Mouse (Mus musculus): ENCODE results near the gene Dpp3. TPM values are rescaled to one million over a fixed set of nuclear protein-coding genes. Genes with fewer than 3 reads are reported as not detected.

The Dpp3 gene
- polyA plus RNA-seq, 1 experiment from 2014 or later: 108 TPM

- Histone ChIP-seq H3K36me3 (peaks cover 85% of the 10 kb centered on the region), H3K4me3 (no peak overlapping the region), H3K4me2 (no peak overlapping the region), H3K9me3 (no peaks in the 10 kb centered on the region), H3K27me3 (no peaks in the 10 kb centered on the region), H3K4me1 (replicated peaks) (no peaks in the 10 kb centered on the region), H3K27ac (replicated peaks) (no peak overlapping the region), H3K9ac (no peak overlapping the region)
- no peak for ATAC-seq (ENCODE audit: low FRiP score, low read depth)
- 84% methylated on average over 6 of the region's 6 CpGs for WGBS
These were observed 8.4 kb downstream of the Dpp3 start for GRCm38 (mm10) chr19:4919652-4920051.

GRCm38 (mm10) chr19:4916827-4917226 is 11.3 kb downstream of the Dpp3 start:
- no peaks in the 10 kb centered on the region for H3K9me3 ChIP-seq
- H3K27me3 ChIP-seq: no peaks in the 10 kb centered on the region
- H3K4me2 ChIP-seq: no peak overlapping the region
- no peak overlapping the region for H3K9ac ChIP-seq
- no peaks in the 10 kb centered on the region for H3K4me1 ChIP-seq (replicated peaks)
- ATAC-seq (ENCODE audit: low FRiP score, low read depth): no peak
- H3K27ac ChIP-seq (replicated peaks): no peak overlapping the region
- H3K4me3 ChIP-seq: no peak overlapping the region
- 89% methylated on average over 10 of the region's 10 CpGs for WGBS
- peaks cover 86% of the 10 kb centered on the region for H3K36me3 ChIP-seq

- no peak overlapping the region for H3K4me3 ChIP-seq
- no peaks in the 10 kb centered on the region for H3K27me3 ChIP-seq
- 89% methylated on average over 15 of the region's 15 CpGs for whole genome bisulfite sequencing
- no peak for ATAC-seq (ENCODE audit: low FRiP score, low read depth)
- no peak overlapping the region for H3K9ac ChIP-seq
- H3K4me1 ChIP-seq (replicated peaks): no peaks in the 10 kb centered on the region
- H3K4me2 ChIP-seq: no peak overlapping the region
- H3K36me3 ChIP-seq: peaks cover 85% of the 10 kb centered on the region
- no peaks in the 10 kb centered on the region for H3K9me3 ChIP-seq
- no peak overlapping the region for H3K27ac ChIP-seq (replicated peaks)
These were observed 12.0 kb downstream of the Dpp3 start for GRCm38 (mm10) chr19:4915924-4916603.

GRCm38 (mm10) chr19:4909376-4909775 is 18.7 kb downstream of the Dpp3 start:
- Histone ChIP-seq H3K27me3 (no peaks in the 10 kb centered on the region), H3K36me3 (peaks cover 54% of the 10 kb centered on the region), H3K9ac (no peak overlapping the region), H3K4me1 (replicated peaks) (peaks cover 14% of the 10 kb centered on the region), H3K27ac (replicated peaks) (no peak overlapping the region), H3K4me3 (no peak overlapping the region), H3K4me2 (no peak overlapping the region), H3K9me3 (no peaks in the 10 kb centered on the region)
- ATAC-seq (ENCODE audit: low FRiP score, low read depth): no peak
- 95% methylated on average over 7 of the region's 7 CpGs for WGBS

GRCm38 (mm10) chr19:4908107-4908506 is 20.0 kb downstream of the Dpp3 start:
- Histone ChIP-seq H3K36me3 (peaks cover 43% of the 10 kb centered on the region), H3K4me2 (no peak overlapping the region), H3K9ac (no peak overlapping the region), H3K27ac (replicated peaks) (no peak overlapping the region), H3K4me1 (replicated peaks) (peaks cover 14% of the 10 kb centered on the region), H3K9me3 (no peaks in the 10 kb centered on the region), H3K4me3 (no peak overlapping the region), H3K27me3 (no peaks in the 10 kb centered on the region)
- no peak for ATAC-seq (ENCODE audit: low FRiP score, low read depth)
- 90% methylated on average over 4 of the region's 4 CpGs for WGBS

- 8% methylated on average over 31 of the region's 31 CpGs for whole genome bisulfite sequencing
- peak within 1 kb of the TSS; percentile 67 for H3K4me2 ChIP-seq
- H3K9ac ChIP-seq: peak within 1 kb of the TSS; percentile 76
- peaks cover 37% of the 10 kb centered on the region for H3K36me3 ChIP-seq
- H3K27ac ChIP-seq (replicated peaks): peak within 1 kb of the TSS; percentile 89
- peaks cover 14% of the 10 kb centered on the region for H3K4me1 ChIP-seq (replicated peaks)
- ATAC-seq (ENCODE audit: low FRiP score, low read depth): peak; percentile 71
- H3K9me3 ChIP-seq: no peaks in the 10 kb centered on the region
- H3K4me3 ChIP-seq: peak within 1 kb of the TSS; percentile 87
- no peaks in the 10 kb centered on the region for H3K27me3 ChIP-seq
These were observed 21.9 kb downstream of the Dpp3 start, which contains the start of gene Bbs1 for GRCm38 (mm10) chr19:4905979-4906794. Gene Bbs1 (minus strand): TSS chr19:4906628.

GRCm38 (mm10) chr19:4899888-4900287 is 28.2 kb downstream of the Dpp3 start:
- Histone ChIP-seq H3K4me1 (replicated peaks) (0 out of 2 replicates have a peak, but pooled peaks cover under 1% of the 10 kb centered on the region), H3K9me3 (no peaks in the 10 kb centered on the region), H3K36me3 (peaks cover 22% of the 10 kb centered on the region), H3K27me3 (no peaks in the 10 kb centered on the region), H3K27ac (replicated peaks) (no peak overlapping the region), H3K9ac (no peak overlapping the region), H3K4me2 (no peak overlapping the region), H3K4me3 (no peak overlapping the region)
- 81% methylated on average over 3 of the region's 3 CpGs for WGBS
- no peak for ATAC-seq (ENCODE audit: low FRiP score, low read depth)

GRCm38 (mm10) chr19:4898972-4899371 is 29.1 kb downstream of the Dpp3 start:
- Histone ChIP-seq H3K4me3 (no peak overlapping the region), H3K27me3 (no peaks in the 10 kb centered on the region), H3K36me3 (peaks cover 22% of the 10 kb centered on the region), H3K9me3 (no peaks in the 10 kb centered on the region), H3K4me1 (replicated peaks) (no peaks in the 10 kb centered on the region), H3K27ac (replicated peaks) (no peak overlapping the region), H3K9ac (no peak overlapping the region), H3K4me2 (no peak overlapping the region)
- no peak for ATAC-seq (ENCODE audit: low FRiP score, low read depth)
- 89% methylated on average over 9 of the region's 9 CpGs for WGBS

GRCm38 (mm10) chr19:4896780-4897520 is 31.1 kb downstream of the Dpp3 start:
- no peaks in the 10 kb centered on the region for H3K27me3 ChIP-seq
- no peak overlapping the region for H3K9ac ChIP-seq
- peaks cover 20% of the 10 kb centered on the region for H3K36me3 ChIP-seq
- no peak overlapping the region for H3K4me3 ChIP-seq
- H3K4me1 ChIP-seq (replicated peaks): no peaks in the 10 kb centered on the region
- no peak overlapping the region for H3K27ac ChIP-seq (replicated peaks)
- H3K4me2 ChIP-seq: no peak overlapping the region
- H3K9me3 ChIP-seq: no peaks in the 10 kb centered on the region
- no peak for ATAC-seq (ENCODE audit: low FRiP score, low read depth)
- WGBS: 55% methylated on average over 21 of the region's 21 CpGs

- H3K9ac ChIP-seq: no peak overlapping the region
- ATAC-seq (ENCODE audit: low FRiP score, low read depth): no peak
- no peaks in the 10 kb centered on the region for H3K27me3 ChIP-seq
- no peaks in the 10 kb centered on the region for H3K4me1 ChIP-seq (replicated peaks)
- H3K27ac ChIP-seq (replicated peaks): no peak overlapping the region
- WGBS: 90% methylated on average over 3 of the region's 3 CpGs
- H3K4me3 ChIP-seq: no peak overlapping the region
- no peak overlapping the region for H3K4me2 ChIP-seq
- no peaks in the 10 kb centered on the region for H3K9me3 ChIP-seq
- peaks cover 11% of the 10 kb centered on the region; the same call in 1 of the 2 replicates for H3K36me3 ChIP-seq
These were observed 36.3 kb downstream of the Dpp3 start for GRCm38 (mm10) chr19:4891798-4892197.

GRCm38 (mm10) chr19:4889791-4890190 is 38.3 kb downstream of the Dpp3 start:
- Histone ChIP-seq H3K4me2 (no peak overlapping the region), H3K27me3 (no peaks in the 10 kb centered on the region), H3K9ac (no peak overlapping the region), H3K4me1 (replicated peaks) (no peaks in the 10 kb centered on the region), H3K4me3 (no peak overlapping the region), H3K36me3 (peaks cover 11% of the 10 kb centered on the region; the same call in 1 of the 2 replicates), H3K27ac (replicated peaks) (no peak overlapping the region), H3K9me3 (no peaks in the 10 kb centered on the region)
- ATAC-seq (ENCODE audit: low FRiP score, low read depth): no peak
- WGBS: 92% methylated on average over 10 of the region's 10 CpGs

GRCm38 (mm10) chr19:4883961-4884360 is 44.1 kb downstream of the Dpp3 start:
- H3K4me1 ChIP-seq (replicated peaks): peaks cover 13% of the 10 kb centered on the region
- H3K27me3 ChIP-seq: no peaks in the 10 kb centered on the region
- H3K36me3 ChIP-seq: 0 out of 2 replicates have a peak, but pooled peaks cover 3% of the 10 kb centered on the region
- 89% methylated on average over 4 of the region's 4 CpGs for WGBS
- no peak overlapping the region for H3K27ac ChIP-seq (replicated peaks)
- no peak for ATAC-seq (ENCODE audit: low FRiP score, low read depth)
- H3K9ac ChIP-seq: no peak overlapping the region
- H3K4me3 ChIP-seq: no peak overlapping the region
- no peak overlapping the region for H3K4me2 ChIP-seq
- H3K9me3 ChIP-seq: no peaks in the 10 kb centered on the region
